Mouse (Mus musculus): Measurements from ENCODE around the gene Ces4a.
"Not testable (repeated sequence)": the region's sequence is repeated elsewhere in the genome, so short reads cannot be mapped to it uniquely, and the experiment has no call there.

GRCm38 (mm10) chr8:105103701-105104100 is 27.9 kb upstream of the Ces4a start:
- TF ChIP-seq CTCF (IDR thresholded peaks at IDR 0.05; ENCODE audit: control insufficient read depth, insufficient read depth, insufficient read length); CEBPB (IDR thresholded peaks at IDR 0.05; ENCODE audit: low read depth); MAX (IDR thresholded peaks at IDR 0.05); FOSL1 (IDR thresholded peaks at IDR 0.05; ENCODE audit: insufficient read depth, low read length, poor library complexity, severe bottlenecking): not testable (repeated sequence)

All from C2C12 (cell line).